Mouse (Mus musculus) liver, postnatal 0 days (tissue): ENCODE measurements at regions not wholly inside any gene's neighbourhood (a gene's known extent, or its start where the extent isn't known, plus 50 kb on each side); places are given as distances from the start of the nearest gene placed in this dataset.

Experiments
- CTCF ChIP-seq: sonication (generic); IDR thresholded peaks from 2 replicates; pipeline ENCODE4 v1.5.1; 2016; ENCODE audit warnings: antibody characterized with exemption, low read depth
- EP300 ChIP-seq: IDR thresholded peaks from 2 replicates; pipeline ENCODE4 v1.6.1; 2016; ENCODE audit warnings: antibody characterized with exemption, low read depth, mild to moderate bottlenecking

DNA sequence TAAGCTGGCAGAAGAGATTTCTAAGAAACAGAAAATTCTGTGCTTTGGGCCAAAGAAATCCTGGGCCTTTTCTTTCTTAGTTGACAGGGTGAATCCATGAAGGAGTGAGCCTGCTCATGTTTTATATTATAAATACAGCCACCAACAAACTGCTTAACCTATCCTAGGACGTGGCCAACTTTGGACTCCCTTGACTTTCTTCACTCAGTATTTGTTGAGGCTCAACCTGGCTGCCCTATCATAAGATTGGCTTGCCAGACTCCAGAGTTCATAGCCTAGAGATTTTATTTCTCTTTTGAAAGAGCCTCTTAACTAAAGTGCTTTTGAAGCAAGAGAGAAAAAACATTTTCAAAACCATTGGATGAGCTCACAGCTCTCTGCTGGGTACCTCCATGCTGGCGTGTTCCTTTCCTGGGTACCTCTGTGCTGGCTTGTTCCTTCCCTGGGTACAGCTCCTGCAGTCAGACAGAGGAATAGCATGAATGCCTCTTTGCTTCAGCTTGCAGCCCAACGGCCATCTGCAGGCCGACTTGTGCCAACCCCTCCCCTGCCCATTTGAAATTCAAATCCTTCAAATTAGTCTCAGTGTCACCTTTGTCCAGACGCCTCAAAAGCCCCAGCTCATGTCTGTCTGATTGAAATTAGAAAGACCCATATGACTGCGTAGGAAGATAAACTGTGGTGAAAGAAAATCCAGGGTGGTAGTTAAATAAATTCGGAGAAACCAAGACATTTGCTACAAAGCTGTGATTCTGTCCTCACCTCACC is 173.0 kb upstream of the Pdzrn3 start:
- TF ChIP-seq CTCF (no peak), EP300 (no peak)
